Comparison of ENCODE assay signal across 8 mouse cellular contexts in the genomic region with DNA sequence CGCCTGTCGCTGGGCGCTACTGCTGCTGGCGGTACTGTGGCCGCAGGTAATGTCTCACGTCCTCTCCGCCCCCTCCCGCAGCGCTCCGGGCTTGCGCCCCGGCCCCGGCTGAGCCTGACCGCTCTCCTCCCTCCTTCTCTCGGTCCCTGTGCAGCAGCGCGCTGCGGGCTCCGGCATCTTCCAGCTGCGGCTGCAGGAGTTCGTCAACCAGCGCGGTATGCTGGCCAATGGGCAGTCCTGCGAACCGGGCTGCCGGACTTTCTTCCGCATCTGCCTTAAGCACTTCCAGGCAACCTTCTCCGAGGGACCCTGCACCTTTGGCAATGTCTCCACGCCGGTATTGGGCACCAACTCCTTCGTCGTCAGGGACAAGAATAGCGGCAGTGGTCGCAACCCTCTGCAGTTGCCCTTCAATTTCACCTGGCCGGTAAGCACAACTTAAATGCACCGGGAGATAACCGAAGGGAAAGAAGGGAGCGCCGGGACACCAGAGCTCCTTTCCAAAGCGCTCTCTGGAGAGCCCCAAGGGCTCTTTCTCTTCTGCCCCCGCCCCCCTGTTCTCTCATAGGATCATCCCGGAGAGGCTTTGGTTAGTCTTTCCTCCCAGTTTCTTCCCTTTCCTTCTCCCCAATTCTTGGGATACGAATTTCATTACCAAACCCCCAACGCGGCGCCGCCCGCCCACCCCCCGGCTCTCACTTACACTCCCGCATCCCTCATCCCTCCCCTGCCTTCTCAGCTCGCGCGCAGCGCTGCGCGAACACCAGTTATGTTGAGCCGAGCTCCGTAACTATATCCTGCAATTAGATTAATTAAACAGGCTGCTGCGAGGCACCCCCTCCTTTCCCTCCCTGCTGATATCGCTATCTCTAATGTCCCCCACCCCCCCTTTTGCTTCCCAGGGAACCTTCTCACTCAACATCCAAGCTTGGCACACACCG. TPM values are rescaled to one million over a fixed set of nuclear protein-coding genes. Genes with fewer than 3 reads are reported as not detected.
DNase-seq lines count a peak whose midpoint lies in the region; ATAC-seq lines count a peak whose summit lies in the region.
"Had no signal": no experiment of that assay in that cellular context is flagged by ENCODE, and none has a peak within 500 bp of the region (broad histone marks: within the 10 kb centered on the region; RNA-seq: fewer than 3 reads in every experiment).

No protein-coding gene starts in this region.

- no peaks in the 10 kb centered on the region for H3K36me3 ChIP-seq in lung, embryonic 16.5 days (ENCODE audit: control insufficient read depth, insufficient read depth, low read length)
- no peaks in the 10 kb centered on the region for H3K36me3 ChIP-seq in hindbrain, embryonic 11.5 days (ENCODE audit: control insufficient read depth, insufficient read depth, low read length)
- H3K36me3 ChIP-seq in liver, embryonic 16.5 days (ENCODE audit: control insufficient read depth, insufficient read depth) = no peaks in the 10 kb centered on the region

- peak overlapping the region; percentile 70 for H3K9ac ChIP-seq in lung, embryonic 16.5 days (ENCODE audit: low read length)
- 0 out of 2 replicates have a peak overlapping the region, but pooled peaks have one; percentile 11 for H3K9ac ChIP-seq in hindbrain, embryonic 11.5 days (ENCODE audit: low read depth, low read length)
- no peak overlapping the region; the same call in 1 of the 2 replicates for H3K9ac ChIP-seq in liver, embryonic 16.5 days (ENCODE audit: low read depth, low read length)

- H3K27me3 ChIP-seq in lung, embryonic 16.5 days (ENCODE audit: control insufficient read depth, insufficient read depth, low read depth, low read length) = peaks cover 53% of the 10 kb centered on the region
- H3K27me3 ChIP-seq in hindbrain, embryonic 11.5 days (ENCODE audit: control insufficient read depth, insufficient read depth, low read length) = peaks cover 94% of the 10 kb centered on the region
- peaks cover 86% of the 10 kb centered on the region for H3K27me3 ChIP-seq in liver, embryonic 16.5 days (ENCODE audit: control insufficient read depth, insufficient read depth, low read depth, low read length)

- DNase-seq in lung, postnatal 25 days (ENCODE audit: low spot score) = no peak
- peak; percentile 41 for DNase-seq in embryo, embryonic 11 days
- peak; percentile 60 for DNase-seq in hindbrain, embryonic 11.5 days (ENCODE audit: low spot score)
- no peak for DNase-seq in layer of hippocampus, adult 11-12 months (ENCODE audit: low spot score)
- DNase-seq in left cerebral cortex, postnatal 4 days = no peak

- peak overlapping the region; percentile 59 for H3K27ac ChIP-seq in lung, embryonic 16.5 days (ENCODE audit: low read length)
- no peak overlapping the region for H3K27ac ChIP-seq in hindbrain, embryonic 11.5 days (ENCODE audit: low read depth, low read length)
- no peak overlapping the region for H3K27ac ChIP-seq in liver, embryonic 16.5 days (ENCODE audit: low read length)

- intact Hi-C loops in left cerebral cortex, postnatal 4 days (cut with DNase I) = no loop called here

- peak overlapping the region; percentile 64 for H3K4me3 ChIP-seq in lung, embryonic 16.5 days (ENCODE audit: low read length)
- peak overlapping the region; percentile 40 for H3K4me3 ChIP-seq in hindbrain, embryonic 11.5 days (ENCODE audit: low read depth, low read length)
- H3K4me3 ChIP-seq in liver, embryonic 16.5 days (ENCODE audit: low read depth, low read length) = peak overlapping the region; percentile 50

- WGBS in lung, embryonic 16.5 days = under 1% methylated on average over 58 of the region's 61 CpGs
- WGBS in hindbrain, embryonic 11.5 days = under 1% methylated on average over 56 of the region's 61 CpGs
- WGBS in liver, embryonic 16.5 days (ENCODE audit: insufficient replicate concordance) = under 1% methylated on average over 61 of the region's 61 CpGs

- peaks cover 63% of the 10 kb centered on the region for H3K4me1 ChIP-seq in lung, embryonic 16.5 days (replicated peaks; ENCODE audit: control insufficient read depth, insufficient read depth, low read length)
- H3K4me1 ChIP-seq in hindbrain, embryonic 11.5 days (replicated peaks; ENCODE audit: control insufficient read depth, insufficient read depth, low read length) = peaks cover 17% of the 10 kb centered on the region
- peaks cover 47% of the 10 kb centered on the region for H3K4me1 ChIP-seq in liver, embryonic 16.5 days (ENCODE audit: control insufficient read depth, low read depth, low read length)

- peak overlapping the region; percentile 91 for H3K4me2 ChIP-seq in lung, embryonic 16.5 days (ENCODE audit: low read depth, low read length)
- H3K4me2 ChIP-seq in hindbrain, embryonic 11.5 days (replicated peaks; ENCODE audit: low read depth, low read length) = peak overlapping the region; percentile 50
- peak overlapping the region; percentile 56 for H3K4me2 ChIP-seq in liver, embryonic 16.5 days (ENCODE audit: low read depth, low read length)

- no peaks in the 10 kb centered on the region for H3K9me3 ChIP-seq in lung, embryonic 16.5 days (ENCODE audit: control insufficient read depth, low read length)
- H3K9me3 ChIP-seq in hindbrain, embryonic 11.5 days (ENCODE audit: control insufficient read depth, low read length) = no peaks in the 10 kb centered on the region
- H3K9me3 ChIP-seq in liver, embryonic 16.5 days (replicated peaks; ENCODE audit: control insufficient read depth, low read length) = no peaks in the 10 kb centered on the region

- ATAC-seq in lung, embryonic 16.5 days (ENCODE audit: low read depth) = no peak
- no peak for ATAC-seq in hindbrain, embryonic 11.5 days (ENCODE audit: low FRiP score)
- ATAC-seq in liver, embryonic 16.5 days (ENCODE audit: low read depth) = no peak

RNA-seq across cellular contexts. Expression of a gene that starts 0.8 kb away (rescaled TPM):
- 14.6 and 17.8 TPM in 2 replicates for polyA plus RNA-seq in lung, embryonic 16.5 days (2015; fragmentation: Nextera tagmentation; extraction: Ambion mirVana)
- polyA plus RNA-seq in hindbrain, embryonic 11.5 days (2014; fragmentation: Nextera tagmentation; extraction: Ambion mirVana) = 2.7 and 2.9 TPM in 2 replicates
- 2.0 and 2.1 TPM in 2 replicates for polyA plus RNA-seq in liver, embryonic 16.5 days (2015; fragmentation: Nextera tagmentation; extraction: Ambion mirVana)
- total RNA-seq in left cerebral cortex, postnatal 4 days (2021) = 1 to 10 TPM; 5.3 to 6.8 TPM
- total RNA-seq: common myeloid progenitor, adult 5-6 weeks had no signal

RNA-seq across cellular contexts. Expression of a gene that starts 24.6 kb away (rescaled TPM):
- polyA plus RNA-seq in lung, embryonic 16.5 days (2015; fragmentation: Nextera tagmentation; extraction: Ambion mirVana) = 1.1 and 1.7 TPM in 2 replicates
- 0.46 and 1.4 TPM in 2 replicates for polyA plus RNA-seq in hindbrain, embryonic 11.5 days (2014; fragmentation: Nextera tagmentation; extraction: Ambion mirVana)
- polyA plus RNA-seq in liver, embryonic 16.5 days (2015; fragmentation: Nextera tagmentation; extraction: Ambion mirVana) = 6.2 and 8.5 TPM in 2 replicates
- total RNA-seq in left cerebral cortex, postnatal 4 days (2021) = 1 to 10 TPM; 6.7 to 7.7 TPM
- total RNA-seq: common myeloid progenitor, adult 5-6 weeks had no signal

RNA-seq across cellular contexts. Expression of a gene that starts 37.9 kb away (rescaled TPM):
- 18.8 and 19.5 TPM in 2 replicates for polyA plus RNA-seq in lung, embryonic 16.5 days (2015; fragmentation: Nextera tagmentation; extraction: Ambion mirVana)
- polyA plus RNA-seq in hindbrain, embryonic 11.5 days (2014; fragmentation: Nextera tagmentation; extraction: Ambion mirVana) = 8.5 and 10.9 TPM in 2 replicates
- polyA plus RNA-seq in liver, embryonic 16.5 days (2015; fragmentation: Nextera tagmentation; extraction: Ambion mirVana) = 5.5 and 6.3 TPM in 2 replicates
- 10 to 100 TPM; 29.3 to 31.3 TPM for total RNA-seq in left cerebral cortex, postnatal 4 days (2021)

RNA-seq across cellular contexts. Expression of a gene that starts 55.4 kb away (rescaled TPM):
- 1.3 and 2.2 TPM in 2 replicates for polyA plus RNA-seq in lung, embryonic 16.5 days (2015; fragmentation: Nextera tagmentation; extraction: Ambion mirVana)
- 3.1 and 3.5 TPM in 2 replicates for polyA plus RNA-seq in hindbrain, embryonic 11.5 days (2014; fragmentation: Nextera tagmentation; extraction: Ambion mirVana)
- polyA plus RNA-seq in liver, embryonic 16.5 days (2015; fragmentation: Nextera tagmentation; extraction: Ambion mirVana) = 0.20 TPM in 1 of 2 replicates, not detected in the other
- 10 to 100 TPM; 20.4 to 23.9 TPM for total RNA-seq in left cerebral cortex, postnatal 4 days (2021)

Comparison
In these comparisons a context has a peak if more than half of its experiments do, and no peak if none do; other contexts are left out.
1. DNase-seq: peak in embryo, embryonic 11 days (single experiment) and hindbrain, embryonic 11.5 days (single experiment); none in lung, postnatal 25 days (single experiment), layer of hippocampus, adult 11-12 months (single experiment) and left cerebral cortex, postnatal 4 days (single experiment).
2. Peak in every context shown above with its lines, with median percentiles within 50 percentile points of each other: H3K4me2 ChIP-seq and H3K4me3 ChIP-seq.